ENCODE assay signal across 16 mouse cellular contexts in the genomic region with DNA sequence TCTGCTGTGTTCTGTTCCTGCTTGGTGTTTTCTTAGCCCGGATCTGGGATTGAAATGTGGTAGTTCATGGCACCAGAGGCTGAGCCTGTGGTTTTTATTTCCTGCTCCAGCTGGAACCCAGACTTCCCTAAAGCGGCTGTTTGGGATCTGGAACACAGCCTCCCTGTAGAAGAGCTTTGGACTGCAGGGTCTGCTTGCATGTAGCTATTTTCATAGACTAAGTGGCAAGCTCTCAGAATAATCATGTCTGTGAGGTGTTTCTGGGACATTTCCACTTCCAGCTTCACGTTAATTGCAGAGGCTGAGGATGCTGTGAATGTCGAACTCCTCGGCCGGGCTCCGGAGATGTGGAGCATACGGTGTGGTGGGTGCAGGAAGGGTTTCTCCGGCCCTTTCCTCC.
DNase-seq lines count a peak whose midpoint lies in the region; ATAC-seq and TF ChIP-seq lines count a peak whose summit lies in the region.
"Had no signal": no experiment of that assay in that cellular context is flagged by ENCODE, and none has a peak within 500 bp of the region (broad histone marks: within the 10 kb centered on the region; RNA-seq: fewer than 3 reads in every experiment).

No protein-coding gene starts in this region.

- H3K9me3 ChIP-seq in embryonic facial prominence, embryonic 12.5 days: no peaks in the 10 kb centered on the region
- no peaks in the 10 kb centered on the region for H3K9me3 ChIP-seq in embryonic facial prominence, embryonic 10.5 days
- no peaks in the 10 kb centered on the region for H3K9me3 ChIP-seq in intestine, embryonic 15.5 days
- H3K9me3 ChIP-seq in intestine, embryonic 16.5 days (ENCODE audit: control insufficient read depth, low read length): no peaks in the 10 kb centered on the region
- no peaks in the 10 kb centered on the region for H3K9me3 ChIP-seq in embryonic facial prominence, embryonic 13.5 days
- H3K9me3 ChIP-seq in limb, embryonic 14.5 days (ENCODE audit: control insufficient read depth, low read length): no peaks in the 10 kb centered on the region
- no peaks in the 10 kb centered on the region for H3K9me3 ChIP-seq in hindbrain, embryonic 16.5 days (ENCODE audit: control insufficient read depth, low read length)
- H3K9me3 ChIP-seq: hindbrain, embryonic 13.5 days; neural tube, embryonic 15.5 days had no signal

- H3K27ac ChIP-seq in embryonic facial prominence, embryonic 12.5 days: peak overlapping the region; percentile 43; the same call in 1 of the 2 replicates
- H3K27ac ChIP-seq in embryonic facial prominence, embryonic 10.5 days (replicated peaks): no peak overlapping the region
- H3K27ac ChIP-seq in intestine, embryonic 15.5 days: no peak overlapping the region
- no peak overlapping the region for H3K27ac ChIP-seq in intestine, embryonic 16.5 days (ENCODE audit: low read length)
- peak overlapping the region; percentile 63 for H3K27ac ChIP-seq in embryonic facial prominence, embryonic 13.5 days
- H3K27ac ChIP-seq in limb, embryonic 14.5 days (replicated peaks; ENCODE audit: low read depth, low read length): peak overlapping the region; percentile 76
- no peak overlapping the region for H3K27ac ChIP-seq in hindbrain, embryonic 16.5 days (ENCODE audit: low read depth, low read length)
- H3K27ac ChIP-seq: hindbrain, embryonic 13.5 days; neural tube, embryonic 15.5 days had no signal

- no peak for ATAC-seq in embryonic facial prominence, embryonic 12.5 days (ENCODE audit: insufficient number of reproducible peaks, insufficient read depth, low FRiP score, low TSS enrichment)
- 0 out of 2 replicates have a peak, but pooled peaks have one; percentile 15 for ATAC-seq in intestine, embryonic 15.5 days
- no peak for ATAC-seq in intestine, embryonic 16.5 days
- ATAC-seq in embryonic facial prominence, embryonic 13.5 days (ENCODE audit: insufficient number of reproducible peaks, insufficient read depth, low FRiP score, low TSS enrichment, low read depth): no peak
- peak; percentile 51; the same call in 1 of the 2 replicates for ATAC-seq in limb, embryonic 14.5 days (ENCODE audit: low FRiP score, low read depth)
- ATAC-seq in hindbrain, embryonic 16.5 days: no peak
- ATAC-seq: midbrain, embryonic 16.5 days had no signal

- H3K36me3 ChIP-seq in embryonic facial prominence, embryonic 12.5 days: no peaks in the 10 kb centered on the region
- H3K36me3 ChIP-seq in embryonic facial prominence, embryonic 10.5 days (replicated peaks): no peaks in the 10 kb centered on the region
- no peaks in the 10 kb centered on the region for H3K36me3 ChIP-seq in intestine, embryonic 15.5 days
- no peaks in the 10 kb centered on the region for H3K36me3 ChIP-seq in intestine, embryonic 16.5 days (ENCODE audit: control insufficient read depth, insufficient read depth, low read length)
- H3K36me3 ChIP-seq in embryonic facial prominence, embryonic 13.5 days: no peaks in the 10 kb centered on the region
- no peaks in the 10 kb centered on the region for H3K36me3 ChIP-seq in limb, embryonic 14.5 days (ENCODE audit: control insufficient read depth, insufficient read depth, low read length)
- no peaks in the 10 kb centered on the region for H3K36me3 ChIP-seq in hindbrain, embryonic 16.5 days (ENCODE audit: control insufficient read depth, insufficient read depth, low read length)
- H3K36me3 ChIP-seq: hindbrain, embryonic 13.5 days; neural tube, embryonic 15.5 days had no signal

- no peaks in the 10 kb centered on the region for H3K27me3 ChIP-seq in embryonic facial prominence, embryonic 12.5 days
- H3K27me3 ChIP-seq in embryonic facial prominence, embryonic 10.5 days (replicated peaks; ENCODE audit: low read depth, poor library complexity, severe bottlenecking): peaks cover 7% of the 10 kb centered on the region; the same call in 1 of the 2 replicates
- no peaks in the 10 kb centered on the region for H3K27me3 ChIP-seq in intestine, embryonic 15.5 days (replicated peaks)
- H3K27me3 ChIP-seq in intestine, embryonic 16.5 days (replicated peaks; ENCODE audit: control insufficient read depth, insufficient read depth, low read length): no peaks in the 10 kb centered on the region
- H3K27me3 ChIP-seq in embryonic facial prominence, embryonic 13.5 days: no peaks in the 10 kb centered on the region
- H3K27me3 ChIP-seq in limb, embryonic 14.5 days (ENCODE audit: control insufficient read depth, insufficient read depth, low read length): no peaks in the 10 kb centered on the region
- H3K27me3 ChIP-seq in hindbrain, embryonic 16.5 days (replicated peaks; ENCODE audit: control insufficient read depth, insufficient read depth, low read length): no peaks in the 10 kb centered on the region

- H3K4me1 ChIP-seq in embryonic facial prominence, embryonic 12.5 days: peaks cover 24% of the 10 kb centered on the region
- H3K4me1 ChIP-seq in embryonic facial prominence, embryonic 10.5 days: peaks cover 28% of the 10 kb centered on the region
- H3K4me1 ChIP-seq in intestine, embryonic 15.5 days (replicated peaks): peaks cover 18% of the 10 kb centered on the region
- peaks cover 12% of the 10 kb centered on the region for H3K4me1 ChIP-seq in intestine, embryonic 16.5 days (ENCODE audit: control insufficient read depth, insufficient read depth, low read length)
- H3K4me1 ChIP-seq in embryonic facial prominence, embryonic 13.5 days: peaks cover 41% of the 10 kb centered on the region
- peaks cover 32% of the 10 kb centered on the region for H3K4me1 ChIP-seq in limb, embryonic 14.5 days (ENCODE audit: control insufficient read depth, insufficient read depth, low read length)
- no peaks in the 10 kb centered on the region for H3K4me1 ChIP-seq in hindbrain, embryonic 16.5 days (ENCODE audit: control insufficient read depth, insufficient read depth, low read depth, low read length)
- H3K4me1 ChIP-seq: hindbrain, embryonic 13.5 days; neural tube, embryonic 15.5 days had no signal

- no peak overlapping the region for H3K9ac ChIP-seq in embryonic facial prominence, embryonic 12.5 days
- no peak overlapping the region for H3K9ac ChIP-seq in intestine, embryonic 15.5 days
- no peak overlapping the region for H3K9ac ChIP-seq in intestine, embryonic 16.5 days (ENCODE audit: low read depth, low read length)
- H3K9ac ChIP-seq in embryonic facial prominence, embryonic 13.5 days: no peak overlapping the region
- H3K9ac ChIP-seq in limb, embryonic 14.5 days (ENCODE audit: low read depth, low read length, severe bottlenecking): no peak overlapping the region
- H3K9ac ChIP-seq in hindbrain, embryonic 16.5 days (ENCODE audit: low read depth, low read length): no peak overlapping the region
- H3K9ac ChIP-seq: hindbrain, embryonic 13.5 days; neural tube, embryonic 15.5 days had no signal

- no peak overlapping the region for H3K4me3 ChIP-seq in embryonic facial prominence, embryonic 12.5 days
- no peak overlapping the region for H3K4me3 ChIP-seq in embryonic facial prominence, embryonic 10.5 days
- H3K4me3 ChIP-seq in intestine, embryonic 15.5 days (replicated peaks): no peak overlapping the region
- no peak overlapping the region for H3K4me3 ChIP-seq in intestine, embryonic 16.5 days (ENCODE audit: low read length)
- no peak overlapping the region for H3K4me3 ChIP-seq in embryonic facial prominence, embryonic 13.5 days
- H3K4me3 ChIP-seq in limb, embryonic 14.5 days (replicated peaks; ENCODE audit: low read length): no peak overlapping the region
- H3K4me3 ChIP-seq in hindbrain, embryonic 16.5 days (ENCODE audit: low read length): no peak overlapping the region
- H3K4me3 ChIP-seq: hindbrain, embryonic 13.5 days; neural tube, embryonic 15.5 days had no signal

- WGBS in embryonic facial prominence, embryonic 12.5 days: 48% methylated on average over 9 of the region's 9 CpGs
- 78% methylated on average over 9 of the region's 9 CpGs for WGBS in embryonic facial prominence, embryonic 10.5 days
- WGBS in intestine, embryonic 15.5 days: 68% methylated on average over 9 of the region's 9 CpGs
- 73% methylated on average over 9 of the region's 9 CpGs for WGBS in intestine, embryonic 16.5 days
- WGBS in embryonic facial prominence, embryonic 13.5 days: 49% methylated on average over 9 of the region's 9 CpGs
- 21% methylated on average over 9 of the region's 9 CpGs for WGBS in limb, embryonic 14.5 days
- WGBS in hindbrain, embryonic 16.5 days: 79% methylated on average over 9 of the region's 9 CpGs

- DNase-seq in embryonic facial prominence, embryonic 10.5 days (ENCODE audit: low spot score): no peak
- DNase-seq in limb, embryonic 14.5 days (ENCODE audit: low spot score): peak; percentile 64
- no peak for DNase-seq in cerebellum, postnatal 25 days
- DNase-seq: adrenal gland, postnatal 25 days; cerebellum, adult 11 months; gastrocnemius, postnatal 10 days; lung, postnatal 36 days had no signal

- no peak for TF ChIP-seq POLR2A in limb, embryonic 14.5 days (IDR thresholded peaks at IDR 0.05; ENCODE audit: borderline replicate concordance, extremely low read depth, insufficient read depth, insufficient read length)

- no peak overlapping the region for H3K4me2 ChIP-seq in embryonic facial prominence, embryonic 12.5 days (replicated peaks)
- no peak overlapping the region for H3K4me2 ChIP-seq in intestine, embryonic 15.5 days (replicated peaks)
- H3K4me2 ChIP-seq in intestine, embryonic 16.5 days (ENCODE audit: low read depth, low read length): no peak overlapping the region
- H3K4me2 ChIP-seq in embryonic facial prominence, embryonic 13.5 days: no peak overlapping the region
- no peak overlapping the region; the same call in 1 of the 2 replicates for H3K4me2 ChIP-seq in limb, embryonic 14.5 days (replicated peaks; ENCODE audit: low read depth, low read length, severe bottlenecking)
- H3K4me2 ChIP-seq in hindbrain, embryonic 16.5 days (ENCODE audit: low read length): no peak overlapping the region
- H3K4me2 ChIP-seq: hindbrain, embryonic 13.5 days; liver, embryonic 11.5 days; neural tube, embryonic 15.5 days had no signal

Comparison
In these comparisons a context has a peak if more than half of its experiments do, and no peak if none do; other contexts are left out.
1. ATAC-seq: peak in intestine, embryonic 15.5 days (single experiment) and limb, embryonic 14.5 days (single experiment); none in embryonic facial prominence, embryonic 12.5 days (single experiment), intestine, embryonic 16.5 days (single experiment), embryonic facial prominence, embryonic 13.5 days (single experiment) and hindbrain, embryonic 16.5 days (single experiment).
2. H3K27ac ChIP-seq: peak in embryonic facial prominence, embryonic 12.5 days (single experiment), embryonic facial prominence, embryonic 13.5 days (single experiment) and limb, embryonic 14.5 days (single experiment); none in embryonic facial prominence, embryonic 10.5 days (single experiment), intestine, embryonic 15.5 days (single experiment), intestine, embryonic 16.5 days (single experiment) and hindbrain, embryonic 16.5 days (single experiment).